16 mouse cellular contexts compared by ENCODE assay signal in the genomic region with DNA sequence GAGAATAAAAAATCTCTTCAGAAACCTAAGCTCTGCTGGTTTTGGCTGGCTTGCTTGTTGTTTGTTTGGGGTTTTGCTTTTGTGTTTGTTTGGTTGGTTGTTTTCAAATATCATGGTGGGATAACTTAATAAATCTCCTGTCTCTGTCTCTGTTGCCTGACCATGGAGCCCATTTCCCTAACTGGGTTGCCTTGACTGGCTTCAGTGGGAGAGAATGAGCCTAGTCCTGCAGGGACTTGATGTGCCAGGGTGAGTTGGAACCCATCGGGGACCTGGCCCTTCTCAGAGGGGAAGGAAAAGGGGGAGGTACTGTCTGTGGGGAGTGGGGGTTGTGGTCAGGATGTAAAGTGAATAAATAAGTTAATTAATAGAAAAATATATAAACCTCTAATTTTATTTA.
"Had no signal": no experiment of that assay in that cellular context is flagged by ENCODE, and none has a peak within 500 bp of the region (broad histone marks: within the 10 kb centered on the region; RNA-seq: fewer than 3 reads in every experiment).

No protein-coding gene starts in this region.

- H3K9ac ChIP-seq: liver, embryonic 14.5 days; lung, embryonic 14.5 days; midbrain, embryonic 12.5 days; neural tube, embryonic 13.5 days had no signal

- H3K36me3 ChIP-seq: midbrain, embryonic 10.5 days; midbrain, embryonic 12.5 days; neural tube, embryonic 13.5 days had no signal

- H3K27me3 ChIP-seq: midbrain, embryonic 12.5 days; neural tube, embryonic 13.5 days had no signal

- H3K4me3 ChIP-seq: midbrain, embryonic 10.5 days; midbrain, embryonic 12.5 days; neural tube, embryonic 13.5 days had no signal

- H3K27ac ChIP-seq: liver, embryonic 14.5 days; midbrain, embryonic 10.5 days; midbrain, embryonic 12.5 days; neural tube, embryonic 13.5 days had no signal

- H3K4me1 ChIP-seq: midbrain, embryonic 10.5 days had no signal

- H3K9me3 ChIP-seq: midbrain, embryonic 10.5 days; midbrain, embryonic 12.5 days; neural tube, embryonic 13.5 days had no signal

- ATAC-seq: midbrain, embryonic 16.5 days had no signal

- H3K4me2 ChIP-seq: lung, embryonic 14.5 days; midbrain, embryonic 12.5 days; neural tube, embryonic 13.5 days had no signal

- DNase-seq: lung, adult 18-20 months; lung, embryonic 14.5 days; lung, postnatal 10 days; lung, postnatal 4 days; midbrain, embryonic 14.5 days; right cerebral cortex, postnatal 25 days; right cerebral cortex, postnatal 4 days; spleen, adult 18-20 months; thymus, adult 18-20 months; thymus, postnatal 14 days; thymus, postnatal 36 days had no signal
